Mouse (Mus musculus): ENCODE measurements at regions not wholly inside any gene's neighbourhood (a gene's known extent, or its start where the extent isn't known, plus 50 kb on each side); places are given as distances from the start of the nearest gene placed in this dataset.

DNA sequence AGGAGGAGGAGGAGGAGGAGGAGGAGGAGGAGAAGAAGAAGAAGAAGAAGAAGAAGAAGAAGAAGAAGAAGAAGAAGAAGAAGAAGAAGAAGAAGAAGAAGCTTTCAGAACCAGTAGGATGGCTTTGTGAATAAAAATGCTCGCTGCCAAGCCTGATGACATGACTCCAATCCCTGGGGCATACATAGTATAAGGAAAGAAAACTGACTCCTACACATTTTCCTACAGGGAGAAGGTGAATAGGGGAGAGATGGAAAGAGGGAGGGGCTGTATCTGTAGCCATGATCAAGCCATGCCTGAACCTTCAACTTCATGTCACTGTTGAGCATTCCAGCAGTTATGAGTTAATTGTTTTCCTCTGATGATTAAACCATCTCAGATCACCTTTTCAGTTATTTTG is 460.2 kb upstream of the Gm10131 start:
- no peaks in the 10 kb centered on the region for H3K27me3 ChIP-seq (ENCODE audit: poor library complexity, severe bottlenecking)
- 93% methylated on average over 1 of the region's 1 CpGs for WGBS
- no peak overlapping the region for H3K27ac ChIP-seq

DNA sequence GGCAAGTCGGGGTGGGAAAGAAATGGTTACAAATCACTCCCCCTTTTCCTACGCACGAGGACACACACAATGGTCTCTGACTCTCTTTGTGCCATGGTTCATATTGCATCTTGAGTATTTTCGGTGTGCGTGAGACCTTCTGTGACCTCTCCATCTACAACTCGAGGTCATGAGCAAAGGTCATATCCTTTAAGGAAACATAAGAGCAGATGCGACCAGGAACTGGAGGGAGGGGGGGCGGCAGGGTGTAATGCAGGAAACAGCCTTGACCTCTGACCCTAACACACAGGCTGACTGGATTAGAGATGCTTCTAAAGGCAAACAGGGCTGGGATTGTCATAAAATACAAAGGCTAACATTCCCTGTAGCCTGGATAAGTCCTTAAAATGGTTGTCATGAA is 450.7 kb upstream of the Gm10131 start:
- Histone ChIP-seq H3K36me3 (replicated peaks) (no peaks in the 10 kb centered on the region), H3K4me1 (peaks cover 9% of the 10 kb centered on the region), H3K27ac (no peak overlapping the region), H3K9me3 (no peaks in the 10 kb centered on the region), H3K4me3 (no peak overlapping the region), H3K27me3 (ENCODE audit: poor library complexity, severe bottlenecking) (peaks cover 43% of the 10 kb centered on the region)
- no peak for DNase-seq (ENCODE audit: extremely low spot score, low spot score)
- WGBS: 59% methylated on average over 8 of the region's 8 CpGs

More for the DNA sequence above, 460.2 kb upstream of the Gm10131 start:
- Histone ChIP-seq H3K36me3 (replicated peaks) (no peaks in the 10 kb centered on the region), H3K9me3 (no peaks in the 10 kb centered on the region), H3K4me3 (no peak overlapping the region), H3K4me1 (peaks cover 15% of the 10 kb centered on the region)
- DNase-seq (ENCODE audit: extremely low spot score, low spot score): no peak

DNA sequence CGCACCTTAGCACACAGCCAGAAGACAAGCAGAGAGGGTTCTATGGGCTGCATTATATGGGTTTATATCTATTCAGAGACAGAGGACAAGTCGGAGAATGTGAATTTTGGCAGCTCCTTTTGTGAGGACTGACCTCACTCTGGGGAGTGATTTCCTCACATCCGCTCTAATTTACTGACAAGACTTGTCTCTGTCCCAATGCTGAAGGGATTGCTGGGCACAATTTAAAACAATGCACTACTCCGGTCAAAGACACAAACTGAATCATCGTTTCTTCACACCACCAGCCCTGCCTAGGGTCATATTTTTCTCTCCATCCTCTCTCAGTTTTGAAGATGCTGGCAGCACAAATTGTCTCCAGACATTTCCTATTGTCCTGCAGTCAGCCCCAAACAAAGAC is 438.2 kb upstream of the Gm10131 start:
- WGBS: 83% methylated on average over 5 of the region's 5 CpGs
- Histone ChIP-seq H3K36me3 (replicated peaks) (no peaks in the 10 kb centered on the region), H3K27ac (no peak overlapping the region), H3K9me3 (no peaks in the 10 kb centered on the region), H3K4me1 (peaks cover 15% of the 10 kb centered on the region), H3K27me3 (ENCODE audit: poor library complexity, severe bottlenecking) (peaks cover 55% of the 10 kb centered on the region), H3K4me3 (no peak overlapping the region)
- no peak for DNase-seq (ENCODE audit: extremely low spot score, low spot score)

DNA sequence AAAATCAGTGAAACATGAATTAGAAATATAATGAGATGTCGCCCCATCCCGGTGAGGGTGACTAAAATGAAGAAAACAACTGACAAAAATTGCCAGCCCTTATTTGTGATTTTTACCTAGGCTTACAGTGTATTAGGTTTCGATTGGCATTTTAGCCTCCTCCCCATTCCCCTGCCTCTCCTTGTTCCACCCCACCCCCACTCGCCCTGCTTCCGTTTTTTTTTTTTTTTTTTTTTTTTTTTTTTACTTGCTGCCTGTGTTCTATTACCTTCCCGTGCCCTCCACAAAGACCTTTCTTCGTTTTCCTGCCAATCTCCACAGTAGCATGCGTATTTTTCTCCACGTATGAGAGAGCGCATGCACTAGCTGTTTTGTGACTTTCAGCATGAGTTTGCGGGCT is 435.3 kb upstream of the Gm10131 start:
- no peak for DNase-seq (ENCODE audit: extremely low spot score, low spot score)
- peaks cover 25% of the 10 kb centered on the region for H3K27me3 ChIP-seq (ENCODE audit: poor library complexity, severe bottlenecking)
- peaks cover 24% of the 10 kb centered on the region for H3K4me1 ChIP-seq
- no peaks in the 10 kb centered on the region for H3K9me3 ChIP-seq
- 14% methylated on average over 11 of the region's 11 CpGs for WGBS
- H3K4me3 ChIP-seq: peak overlapping the region; percentile 27
- H3K36me3 ChIP-seq (replicated peaks): no peaks in the 10 kb centered on the region
- H3K27ac ChIP-seq: peak overlapping the region; percentile 11; the same call in 1 of the 2 replicates

DNA sequence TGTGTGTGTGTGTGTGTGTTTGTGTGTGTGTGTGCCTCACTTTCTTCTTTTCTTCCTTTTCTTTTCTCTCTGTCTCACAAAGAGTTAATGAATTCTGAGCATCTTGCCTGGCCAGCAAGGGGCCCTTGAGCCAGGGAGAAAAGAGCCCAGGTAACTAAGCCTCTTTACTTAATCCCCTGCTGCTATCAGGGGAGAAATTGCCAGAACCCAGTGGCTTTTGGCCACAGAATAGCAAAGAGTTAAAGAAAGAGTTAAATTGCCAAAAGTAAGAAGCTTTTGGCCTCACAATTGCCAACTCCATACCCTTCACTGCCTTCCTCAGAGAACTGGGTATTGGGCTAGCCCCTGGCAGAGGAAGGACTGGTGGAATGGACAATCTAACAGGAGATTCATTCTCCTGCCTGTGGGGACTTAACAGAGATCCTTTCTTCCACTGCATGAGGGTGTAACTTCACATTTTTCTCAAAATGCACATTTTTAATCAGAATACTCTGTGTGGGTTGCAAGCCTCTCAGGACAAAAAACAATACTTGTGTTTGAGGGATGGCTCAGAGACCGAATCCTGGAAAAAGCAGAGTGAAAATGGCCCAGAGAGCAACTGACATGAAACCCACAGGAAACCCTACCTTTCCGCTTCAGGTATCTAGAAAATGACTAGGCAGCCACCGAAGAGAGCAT is 431.0 kb upstream of the Gm10131 start:
- Histone ChIP-seq H3K27me3 (ENCODE audit: poor library complexity, severe bottlenecking) (peaks cover 6% of the 10 kb centered on the region), H3K27ac (no peak overlapping the region), H3K4me1 (peaks cover 24% of the 10 kb centered on the region), H3K9me3 (no peaks in the 10 kb centered on the region), H3K36me3 (replicated peaks) (no peaks in the 10 kb centered on the region), H3K4me3 (no peak overlapping the region)
- WGBS: 47% methylated on average over 3 of the region's 3 CpGs
- no peak for DNase-seq (ENCODE audit: extremely low spot score, low spot score)

DNA sequence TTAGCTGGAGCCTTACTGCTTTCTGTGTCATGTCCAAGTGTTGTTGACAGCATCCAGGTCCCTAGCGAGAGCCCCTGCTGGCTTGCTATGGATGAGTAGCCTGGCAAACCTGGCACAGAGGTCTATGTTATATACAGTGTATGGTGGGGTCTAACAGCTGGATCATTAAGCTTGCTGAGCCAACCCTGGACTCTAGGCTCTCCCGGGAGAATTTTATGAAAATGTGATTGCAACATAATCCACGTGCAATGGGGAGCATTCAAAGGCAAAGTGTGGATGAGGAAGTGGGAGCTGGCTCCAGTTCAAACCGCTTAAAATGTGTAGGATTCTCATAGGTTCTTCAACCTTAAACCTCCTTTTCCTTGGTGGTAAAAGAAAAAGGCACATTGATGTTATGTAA is 427.7 kb upstream of the Gm10131 start:
- no peak for DNase-seq (ENCODE audit: extremely low spot score, low spot score)
- Histone ChIP-seq H3K27me3 (ENCODE audit: poor library complexity, severe bottlenecking) (no peaks in the 10 kb centered on the region), H3K36me3 (replicated peaks) (no peaks in the 10 kb centered on the region), H3K4me3 (no peak overlapping the region), H3K27ac (no peak overlapping the region), H3K9me3 (no peaks in the 10 kb centered on the region), H3K4me1 (peaks cover 9% of the 10 kb centered on the region)
- WGBS: 80% methylated on average over 4 of the region's 4 CpGs

DNA sequence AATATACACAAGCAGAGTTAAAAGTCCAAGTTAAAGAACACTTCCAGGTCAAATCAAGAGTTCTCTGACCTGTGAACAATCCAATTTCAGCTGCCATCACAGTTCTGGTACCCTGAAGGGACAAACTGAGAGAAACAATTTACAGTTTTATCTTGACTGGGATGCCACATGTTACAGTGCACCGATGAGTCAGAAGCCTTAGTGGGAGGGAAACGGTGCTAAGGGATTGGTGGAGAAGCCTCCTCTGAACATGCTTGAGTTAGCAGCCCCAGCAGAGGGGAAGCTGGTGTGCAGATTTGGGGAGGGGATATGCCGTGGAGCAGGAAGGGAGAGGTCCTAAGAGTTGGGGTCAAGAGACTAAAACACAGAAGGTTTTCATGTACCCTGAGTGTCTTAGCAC is 423.9 kb upstream of the Gm10131 start:
- no peaks in the 10 kb centered on the region for H3K27me3 ChIP-seq (ENCODE audit: poor library complexity, severe bottlenecking)
- no peaks in the 10 kb centered on the region for H3K4me1 ChIP-seq
- H3K9me3 ChIP-seq: no peaks in the 10 kb centered on the region
- WGBS: 78% methylated on average over 3 of the region's 3 CpGs
- DNase-seq (ENCODE audit: extremely low spot score, low spot score): no peak
- H3K36me3 ChIP-seq (replicated peaks): no peaks in the 10 kb centered on the region
- no peak overlapping the region for H3K27ac ChIP-seq
- no peak overlapping the region for H3K4me3 ChIP-seq

DNA sequence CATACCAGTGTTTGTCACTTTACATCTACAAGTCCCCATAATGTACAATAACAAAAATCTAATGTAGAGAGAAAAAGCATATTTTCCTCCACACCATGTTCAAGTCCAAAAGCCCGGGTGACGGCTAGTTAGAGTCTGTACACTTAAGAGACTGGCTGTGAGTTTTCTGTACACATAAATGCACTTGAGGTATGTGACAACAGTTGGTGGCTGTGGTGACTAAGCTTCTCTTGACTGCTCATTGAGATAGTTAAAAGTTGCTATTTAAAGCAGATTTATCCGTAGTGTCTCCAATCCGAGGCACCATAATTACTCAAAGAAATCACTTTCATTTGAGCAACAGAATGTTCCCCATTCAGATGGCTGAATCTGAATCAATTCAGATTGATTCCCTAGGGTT is 421.9 kb upstream of the Gm10131 start:
- 86% methylated on average over 4 of the region's 4 CpGs for WGBS
- no peaks in the 10 kb centered on the region for H3K27me3 ChIP-seq (ENCODE audit: poor library complexity, severe bottlenecking)
- H3K4me1 ChIP-seq: no peaks in the 10 kb centered on the region
- DNase-seq (ENCODE audit: extremely low spot score, low spot score): no peak
- H3K9me3 ChIP-seq: no peaks in the 10 kb centered on the region
- no peaks in the 10 kb centered on the region for H3K36me3 ChIP-seq (replicated peaks)
- H3K27ac ChIP-seq: no peak overlapping the region
- no peak overlapping the region for H3K4me3 ChIP-seq

DNA sequence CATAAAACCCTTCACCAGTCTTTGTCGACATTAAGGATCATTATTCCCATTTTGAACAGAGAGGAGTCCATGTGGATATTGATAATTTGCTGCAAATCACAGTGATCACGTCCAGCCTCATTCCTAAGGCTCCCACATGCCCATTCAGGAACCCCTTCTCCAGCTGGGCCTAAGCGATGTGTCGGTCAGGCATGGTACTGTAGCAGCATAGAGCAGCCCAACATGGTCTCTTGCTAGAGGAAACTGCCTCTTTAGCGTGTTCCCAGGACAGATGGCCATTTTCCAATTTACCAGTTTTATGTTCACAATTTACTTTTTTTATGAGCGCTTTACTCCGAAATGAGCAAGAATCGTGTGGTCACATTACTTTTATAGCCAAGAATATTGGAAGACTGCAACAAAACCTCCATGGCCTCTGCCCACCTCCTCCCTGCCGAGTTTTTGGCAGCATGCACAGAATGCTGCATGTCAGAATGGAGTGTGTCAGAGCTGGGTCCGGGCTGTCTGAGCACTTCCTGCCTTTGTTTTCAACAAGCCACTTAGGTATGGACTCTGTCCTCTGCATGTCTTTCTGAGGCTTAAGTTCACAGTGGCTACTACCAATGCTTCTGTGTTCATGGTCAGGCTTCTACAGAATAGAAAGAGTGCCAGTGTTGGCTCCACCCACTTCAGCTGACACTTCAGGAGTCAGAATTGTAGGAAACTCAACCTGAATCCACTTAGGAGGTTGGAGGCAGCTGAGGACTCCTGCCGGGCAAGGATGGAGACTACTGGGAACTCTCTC is 419.6 kb upstream of the Gm10131 start:
- 88% methylated on average over 11 of the region's 11 CpGs for WGBS
- no peak for DNase-seq (ENCODE audit: extremely low spot score, low spot score)
- H3K27me3 ChIP-seq (ENCODE audit: poor library complexity, severe bottlenecking): 0 out of 2 replicates have a peak, but pooled peaks cover 5% of the 10 kb centered on the region
- no peaks in the 10 kb centered on the region for H3K4me1 ChIP-seq
- no peaks in the 10 kb centered on the region for H3K36me3 ChIP-seq (replicated peaks)
- no peak overlapping the region for H3K27ac ChIP-seq
- no peaks in the 10 kb centered on the region for H3K9me3 ChIP-seq
- no peak overlapping the region for H3K4me3 ChIP-seq

DNA sequence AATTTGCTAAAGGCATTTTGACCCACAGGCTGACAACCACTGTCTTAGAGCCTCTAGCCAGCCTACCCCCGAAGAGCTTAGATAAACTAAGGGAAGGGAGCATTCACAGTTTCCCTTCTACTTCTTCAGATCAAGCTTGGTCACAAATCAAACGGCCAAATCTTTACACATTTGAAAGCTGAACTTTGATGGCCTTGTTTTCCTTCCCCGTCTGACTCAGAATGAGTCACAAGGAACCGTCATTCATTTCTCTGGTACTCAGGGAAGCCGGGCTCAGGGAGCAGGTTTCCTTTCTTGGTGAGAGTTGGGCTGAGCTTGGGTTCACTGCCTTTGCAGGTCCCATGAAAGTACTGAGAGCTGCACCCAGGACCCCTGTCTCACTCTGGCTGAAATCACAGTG is 418.5 kb upstream of the Gm10131 start:
- Histone ChIP-seq H3K36me3 (replicated peaks) (no peaks in the 10 kb centered on the region), H3K27ac (no peak overlapping the region), H3K4me1 (no peaks in the 10 kb centered on the region), H3K27me3 (ENCODE audit: poor library complexity, severe bottlenecking) (0 out of 2 replicates have a peak, but pooled peaks cover 7% of the 10 kb centered on the region), H3K4me3 (no peak overlapping the region), H3K9me3 (no peaks in the 10 kb centered on the region)
- WGBS: 81% methylated on average over 5 of the region's 5 CpGs
- DNase-seq (ENCODE audit: extremely low spot score, low spot score): no peak

DNA sequence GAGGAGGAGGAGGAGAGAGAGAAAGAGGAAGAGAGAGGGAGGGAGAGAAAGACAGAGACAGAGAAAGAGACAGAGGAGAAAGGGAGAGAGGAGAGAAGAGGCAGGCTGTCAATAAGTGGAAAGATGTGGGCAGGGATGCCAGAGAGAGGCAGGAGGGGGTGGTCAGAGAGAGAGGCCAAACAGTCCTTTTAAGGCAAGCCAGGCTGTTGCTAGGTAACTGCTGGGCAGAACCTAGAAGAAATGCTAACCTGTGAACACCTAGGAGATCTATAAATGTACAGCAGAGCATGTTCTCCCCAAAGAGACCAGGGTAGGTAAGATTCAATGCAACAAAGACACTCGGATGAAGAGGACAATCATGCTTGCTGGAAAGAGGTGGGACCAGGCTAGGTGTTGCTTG is 417.9 kb upstream of the Gm10131 start:
- no peak overlapping the region for H3K27ac ChIP-seq
- H3K27me3 ChIP-seq (ENCODE audit: poor library complexity, severe bottlenecking): 0 out of 2 replicates have a peak, but pooled peaks cover 7% of the 10 kb centered on the region
- no peak for DNase-seq (ENCODE audit: extremely low spot score, low spot score)
- WGBS: 67% methylated on average over 1 of the region's 1 CpGs
- H3K9me3 ChIP-seq: no peaks in the 10 kb centered on the region
- no peaks in the 10 kb centered on the region for H3K36me3 ChIP-seq (replicated peaks)
- no peak overlapping the region for H3K4me3 ChIP-seq
- H3K4me1 ChIP-seq: no peaks in the 10 kb centered on the region

DNA sequence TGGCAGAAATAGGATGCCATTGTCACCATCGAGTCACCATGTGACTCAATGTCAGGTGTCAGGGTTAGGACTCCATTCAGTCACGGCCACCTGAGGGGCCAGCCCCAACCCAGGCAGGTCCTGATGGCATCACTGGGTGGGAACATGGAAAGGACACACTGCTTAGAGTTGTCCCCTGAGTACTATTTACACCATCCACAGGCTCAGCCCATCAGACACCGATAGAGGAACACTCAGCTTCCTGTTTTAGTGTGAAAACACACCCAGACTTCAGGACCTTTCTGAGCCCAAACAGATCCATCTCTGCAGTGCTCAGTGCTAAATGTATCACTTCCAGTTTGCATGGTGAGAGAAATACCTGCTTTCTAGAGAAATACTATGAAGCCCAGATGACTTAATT is 416.7 kb upstream of the Gm10131 start:
- no peak for DNase-seq (ENCODE audit: extremely low spot score, low spot score)
- Histone ChIP-seq H3K27me3 (ENCODE audit: poor library complexity, severe bottlenecking) (0 out of 2 replicates have a peak, but pooled peaks cover 7% of the 10 kb centered on the region), H3K4me3 (no peak overlapping the region), H3K36me3 (replicated peaks) (no peaks in the 10 kb centered on the region), H3K27ac (no peak overlapping the region), H3K4me1 (no peaks in the 10 kb centered on the region), H3K9me3 (no peaks in the 10 kb centered on the region)
- 89% methylated on average over 3 of the region's 3 CpGs for WGBS

DNA sequence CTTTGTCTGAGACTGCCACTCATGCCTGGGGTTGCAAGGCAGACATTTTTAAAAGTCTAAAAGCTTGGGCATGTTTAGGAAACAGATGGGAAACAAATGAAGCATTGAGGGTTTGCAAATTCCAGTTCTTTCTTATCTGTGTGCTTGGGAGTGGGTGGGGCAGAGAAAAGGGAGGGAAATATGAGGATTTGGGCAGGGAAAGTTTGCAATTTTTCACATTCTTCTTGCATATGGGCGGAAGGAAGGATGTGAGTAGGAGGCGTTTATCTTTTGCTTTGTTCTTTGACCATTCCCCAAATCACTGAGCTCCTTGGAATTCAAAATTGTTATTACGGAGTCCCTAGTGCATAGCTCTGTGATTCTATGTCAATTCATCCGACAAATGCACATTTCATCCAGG is 413.7 kb upstream of the Gm10131 start:
- H3K9me3 ChIP-seq: no peaks in the 10 kb centered on the region
- 0 out of 2 replicates have a peak, but pooled peaks cover 7% of the 10 kb centered on the region for H3K27me3 ChIP-seq (ENCODE audit: poor library complexity, severe bottlenecking)
- DNase-seq (ENCODE audit: extremely low spot score, low spot score): no peak
- no peaks in the 10 kb centered on the region for H3K36me3 ChIP-seq (replicated peaks)
- 80% methylated on average over 4 of the region's 4 CpGs for WGBS
- no peaks in the 10 kb centered on the region for H3K4me1 ChIP-seq
- H3K4me3 ChIP-seq: no peak overlapping the region
- H3K27ac ChIP-seq: no peak overlapping the region
